Mouse (Mus musculus) liver, embryonic 16.5 days (tissue): ENCODE measurements around the gene Rpgrip1l. TPM values are rescaled to one million over a fixed set of nuclear protein-coding genes. Genes with fewer than 3 reads are reported as not detected.
A peak's percentile ranks its signal among the peaks of the same experiment; 100 is the strongest.

Source experiments
- ATAC-seq: fragments of 200-750 bp; cut with Nextera tagmentation; 2 replicates; pipeline ENCODE4 v1.8.0; 2017; ENCODE audit warnings: low read depth, mild to moderate bottlenecking, moderate number of reproducible peaks, moderate library complexity
- H3K27ac ChIP-seq: fragments of 300-500 bp; sonication (generic); 2 replicates; pipeline ENCODE4 v1.5.1; 2014; ENCODE audit warnings: mild to moderate bottlenecking, low read length
- H3K27me3 ChIP-seq: fragments of 300-500 bp; sonication (generic); 2 replicates; pipeline ENCODE4 v1.6.1; 2014; ENCODE audit warnings: low read depth, low read length, mixed read lengths; ENCODE audit not compliant: control insufficient read depth, insufficient read depth
- H3K36me3 ChIP-seq: fragments of 300-500 bp; sonication (generic); 2 replicates; pipeline ENCODE4 v1.6.1; 2014; ENCODE audit warnings: mild to moderate bottlenecking; ENCODE audit not compliant: control insufficient read depth, insufficient read depth
- H3K4me1 ChIP-seq: fragments of 300-500 bp; sonication (generic); 2 replicates; pipeline ENCODE4 v1.6.1; 2014; ENCODE audit warnings: low read depth, low read length, mixed read lengths; ENCODE audit not compliant: control insufficient read depth
- H3K4me2 ChIP-seq: fragments of 300-500 bp; sonication (generic); 2 replicates; pipeline ENCODE4 v1.6.1; 2014; ENCODE audit warnings: low read depth, low read length, mixed read lengths
- H3K4me3 ChIP-seq: fragments of 300-500 bp; sonication (generic); 2 replicates; pipeline ENCODE4 v1.5.1; 2014; ENCODE audit warnings: low read depth, mild to moderate bottlenecking, low read length
- H3K9ac ChIP-seq: fragments of 300-500 bp; sonication (generic); 2 replicates; pipeline ENCODE4 v1.6.1; 2014; ENCODE audit warnings: low read depth, low read length
- H3K9me3 ChIP-seq: fragments of 300-500 bp; sonication (generic); replicated peaks from 2 replicates; pipeline ENCODE4 v1.6.1; 2016; ENCODE audit warnings: low read length; ENCODE audit not compliant: control insufficient read depth
- WGBS: fragments of 180-500 bp; shearing (Covaris S2); extraction: QIAGEN DNeasy Blood & Tissue Kit; methylation state at CpG from one replicate; pipeline ENCODE4 v1.1.7; 2014; ENCODE audit not compliant: insufficient replicate concordance; 5-methylcytosine and 5-hydroxymethylcytosine counted together
- polyA plus RNA-seq: library from polyadenylated mRNA; unstranded; fragments of >200 nt; fragmentation: Nextera tagmentation; extraction: Ambion mirVana; gene quantifications from 2 replicates; pipeline ENCODE4 v1.2.1, GENCODE M21; 2015

Gene Rpgrip1l
- polyA plus RNA-seq, 1 experiment from 2014 or later: 2.0 TPM

- Histone ChIP-seq H3K4me2 (no peak overlapping the region), H3K9ac (no peak overlapping the region), H3K36me3 (no peaks in the 10 kb centered on the region), H3K27ac (no peak overlapping the region), H3K27me3 (no peaks in the 10 kb centered on the region), H3K4me3 (no peak overlapping the region), H3K4me1 (no peaks in the 10 kb centered on the region), H3K9me3 (no peaks in the 10 kb centered on the region)
- peak; percentile 32; the same call in 1 of the 2 replicates for ATAC-seq
- 66% methylated on average over 9 of the region's 9 CpGs for WGBS
Observed at GRCm38 (mm10) chr8:91324271-91324670, 11.2 kb upstream of the Rpgrip1l start.

- Histone ChIP-seq H3K9me3 (no peaks in the 10 kb centered on the region), H3K27me3 (no peaks in the 10 kb centered on the region), H3K4me3 (no peak overlapping the region), H3K9ac (no peak overlapping the region), H3K4me2 (no peak overlapping the region), H3K36me3 (no peaks in the 10 kb centered on the region), H3K4me1 (no peaks in the 10 kb centered on the region), H3K27ac (no peak overlapping the region)
- ATAC-seq: no peak
- WGBS: 82% methylated on average over 7 of the region's 7 CpGs
Observed at GRCm38 (mm10) chr8:91323511-91323910, 10.4 kb upstream of the Rpgrip1l start.

- no peak overlapping the region for H3K27ac ChIP-seq
- no peak for ATAC-seq
- no peaks in the 10 kb centered on the region for H3K27me3 ChIP-seq
- 69% methylated on average over 7 of the region's 7 CpGs for WGBS
- no peak overlapping the region for H3K4me3 ChIP-seq
- no peaks in the 10 kb centered on the region; the same call in none of the 2 replicates for H3K4me1 ChIP-seq
- no peaks in the 10 kb centered on the region for H3K9me3 ChIP-seq
- H3K36me3 ChIP-seq: no peaks in the 10 kb centered on the region
- H3K4me2 ChIP-seq: no peak overlapping the region
- no peak overlapping the region for H3K9ac ChIP-seq
Observed at GRCm38 (mm10) chr8:91318938-91319729, 6.1 kb upstream of the Rpgrip1l start.

- no peak overlapping the region for H3K4me2 ChIP-seq
- 72% methylated on average over 5 of the region's 5 CpGs for WGBS
Observed at GRCm38 (mm10) chr8:91317567-91318227, 4.6 kb upstream of the Rpgrip1l start.

GRCm38 (mm10) chr8:91312342-91312741 is 720 bp downstream of the Rpgrip1l start:
- no peaks in the 10 kb centered on the region for H3K36me3 ChIP-seq
- WGBS: 39% methylated on average over 2 of the region's 2 CpGs
- peaks cover 6% of the 10 kb centered on the region for H3K4me1 ChIP-seq
- no peak overlapping the region for H3K27ac ChIP-seq
- peak overlapping the region; percentile 85 for H3K9ac ChIP-seq
- H3K9me3 ChIP-seq: no peaks in the 10 kb centered on the region
- H3K27me3 ChIP-seq: no peaks in the 10 kb centered on the region
- peak overlapping the region; percentile 84 for H3K4me3 ChIP-seq
- H3K4me2 ChIP-seq: peak overlapping the region; percentile 88
- no peak for ATAC-seq

More at GRCm38 (mm10) chr8:91317567-91318227, 4.6 kb upstream of the Rpgrip1l start:
- no peaks in the 10 kb centered on the region for H3K36me3 ChIP-seq
- no peaks in the 10 kb centered on the region for H3K9me3 ChIP-seq
- H3K9ac ChIP-seq: no peak overlapping the region
- H3K4me1 ChIP-seq: peaks cover 2% of the 10 kb centered on the region
- no peak overlapping the region for H3K4me3 ChIP-seq
- no peak for ATAC-seq
- no peaks in the 10 kb centered on the region for H3K27me3 ChIP-seq
- H3K27ac ChIP-seq: no peak overlapping the region

- Histone ChIP-seq H3K27me3 (no peaks in the 10 kb centered on the region), H3K4me3 (no peak overlapping the region), H3K4me1 (no peaks in the 10 kb centered on the region), H3K36me3 (no peaks in the 10 kb centered on the region), H3K9ac (no peak overlapping the region), H3K9me3 (no peaks in the 10 kb centered on the region), H3K4me2 (no peak overlapping the region), H3K27ac (no peak overlapping the region)
- WGBS: 75% methylated on average over 17 of the region's 17 CpGs
- ATAC-seq: no peak
Observed at GRCm38 (mm10) chr8:91304481-91305386, 8.3 kb downstream of the Rpgrip1l start.

- Histone ChIP-seq H3K36me3 (no peaks in the 10 kb centered on the region), H3K4me2 (no peak overlapping the region), H3K9ac (no peak overlapping the region), H3K27me3 (no peaks in the 10 kb centered on the region), H3K27ac (no peak overlapping the region), H3K4me3 (no peak overlapping the region), H3K4me1 (no peaks in the 10 kb centered on the region), H3K9me3 (no peaks in the 10 kb centered on the region)
- no peak for ATAC-seq
- 50% methylated on average over 2 of the region's 2 CpGs for WGBS
Observed at GRCm38 (mm10) chr8:91298672-91299071, 14.4 kb downstream of the Rpgrip1l start.

- Histone ChIP-seq H3K27ac (no peak overlapping the region), H3K4me1 (no peaks in the 10 kb centered on the region), H3K9ac (no peak overlapping the region), H3K4me2 (no peak overlapping the region), H3K27me3 (no peaks in the 10 kb centered on the region), H3K9me3 (no peaks in the 10 kb centered on the region), H3K4me3 (no peak overlapping the region), H3K36me3 (no peaks in the 10 kb centered on the region)
- WGBS: 90% methylated on average over 5 of the region's 5 CpGs
- no peak for ATAC-seq
Observed at GRCm38 (mm10) chr8:91295786-91296185, 17.3 kb downstream of the Rpgrip1l start.
